Mouse (Mus musculus) ovary, postnatal 14 days (tissue): ENCODE measurements around the gene Map7.

ENCODE experiments used
- DNase-seq: peaks from one replicate; pipeline ENCODE4 v3.0.0; 2022; ENCODE audit warnings: low spot score

The Map7 gene

DNA sequence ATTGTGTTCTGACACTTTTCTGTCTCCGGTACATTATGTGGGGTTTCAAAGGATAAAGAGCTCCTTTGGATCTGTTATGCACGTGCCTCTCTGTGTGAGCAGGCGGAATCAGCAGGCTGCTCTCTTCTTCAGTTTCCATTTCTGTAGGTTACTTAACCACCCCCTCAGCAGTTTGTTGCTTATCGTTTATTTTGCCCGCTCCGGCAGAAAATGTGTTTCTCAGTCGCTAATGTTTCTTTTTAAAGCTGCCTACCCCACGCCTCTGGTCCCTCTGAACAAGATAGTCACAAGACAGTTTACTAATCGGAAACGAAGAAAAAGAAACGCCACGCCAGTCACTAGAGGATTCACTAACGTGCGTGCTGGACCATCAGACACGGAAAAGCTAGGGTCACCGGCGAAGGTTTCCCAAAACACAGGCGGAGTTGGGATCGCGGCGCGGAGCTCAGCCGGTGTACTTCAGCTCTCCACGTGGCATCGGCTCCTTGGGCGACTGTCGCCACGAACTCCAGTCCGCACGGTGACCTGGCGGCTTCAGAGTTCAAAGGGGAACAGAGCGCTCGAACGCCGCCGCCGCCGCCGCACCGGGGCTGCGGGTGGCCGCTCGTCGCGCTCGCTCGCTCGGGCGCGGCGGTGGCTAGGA is at the start of gene Map7:
Gene Map7, plus strand, starts transcription at position 342 of the 643 bp plus-strand sequence.
- no peak for DNase-seq

DNA sequence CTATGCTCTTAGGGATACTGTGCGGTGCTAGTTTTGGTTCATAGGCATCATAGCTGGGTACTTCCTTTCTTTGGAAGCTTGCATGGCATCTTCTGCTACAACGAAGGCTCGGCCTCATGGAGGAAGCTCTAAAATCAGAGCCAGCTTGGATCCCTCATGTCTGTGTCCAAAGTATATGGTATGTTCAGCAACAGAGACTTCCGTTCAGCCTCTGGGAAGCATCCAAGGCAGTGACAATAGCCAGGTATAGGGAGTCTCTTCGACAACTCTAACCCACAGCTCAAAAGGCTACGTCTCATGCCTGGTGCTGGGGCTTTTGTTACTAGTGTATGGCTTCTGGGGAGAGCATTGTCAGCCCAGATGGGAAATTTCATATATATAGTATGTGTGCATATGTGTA is 46.8 kb upstream of the Map7 start:
- DNase-seq, result no peak

DNA sequence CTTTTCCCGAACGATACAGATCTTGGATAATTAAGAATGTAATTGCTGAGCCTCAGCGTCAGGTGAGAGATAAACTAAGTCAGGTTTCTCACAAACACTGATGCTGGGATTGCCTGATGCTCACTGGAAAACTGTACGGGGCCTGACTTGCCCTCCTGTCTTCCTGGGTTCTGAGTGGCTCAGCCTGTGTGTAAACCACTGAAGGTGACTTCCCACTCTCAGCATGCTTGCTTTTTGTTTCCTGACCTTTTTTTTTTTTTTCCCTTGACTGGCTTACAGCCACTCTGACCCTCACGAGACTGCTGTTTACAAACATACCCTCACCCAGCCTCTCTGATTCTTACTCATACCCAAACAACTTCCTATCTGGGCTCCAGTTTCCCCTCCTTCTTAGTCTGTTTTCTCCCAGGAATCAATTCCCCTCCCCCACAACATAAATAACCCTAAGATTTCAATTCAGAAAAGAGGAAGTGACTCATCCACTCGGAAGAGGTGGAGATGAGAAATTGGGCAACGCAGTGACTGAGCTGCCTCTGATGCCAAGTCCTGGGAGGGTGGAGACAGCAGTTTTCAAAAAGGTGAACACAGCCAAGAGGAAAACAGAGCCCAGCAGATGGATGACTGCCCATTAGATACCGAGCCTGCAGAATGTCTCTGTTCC is 43.9 kb upstream of the Map7 start:
- DNase-seq, result peak; percentile 53

DNA sequence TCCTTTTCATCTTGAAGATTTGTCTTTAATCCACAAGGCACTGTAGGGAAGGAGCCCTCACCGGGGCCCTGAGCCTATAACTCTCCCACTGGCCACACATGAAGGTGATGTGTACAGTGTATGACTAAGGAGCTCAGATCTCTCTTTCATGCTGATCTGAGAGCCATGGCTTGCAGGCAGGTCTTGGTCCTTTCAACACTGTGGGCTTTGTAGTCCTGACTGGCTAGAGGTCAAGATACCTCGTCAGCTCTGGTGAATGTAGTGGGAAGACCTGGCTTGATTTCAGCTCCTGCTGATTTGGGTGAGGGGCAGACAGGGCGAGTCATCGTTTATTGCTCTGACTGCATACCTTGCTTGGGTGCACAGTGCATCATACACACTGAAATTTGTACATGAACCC is 42.7 kb upstream of the Map7 start:
- no peak for DNase-seq

DNA sequence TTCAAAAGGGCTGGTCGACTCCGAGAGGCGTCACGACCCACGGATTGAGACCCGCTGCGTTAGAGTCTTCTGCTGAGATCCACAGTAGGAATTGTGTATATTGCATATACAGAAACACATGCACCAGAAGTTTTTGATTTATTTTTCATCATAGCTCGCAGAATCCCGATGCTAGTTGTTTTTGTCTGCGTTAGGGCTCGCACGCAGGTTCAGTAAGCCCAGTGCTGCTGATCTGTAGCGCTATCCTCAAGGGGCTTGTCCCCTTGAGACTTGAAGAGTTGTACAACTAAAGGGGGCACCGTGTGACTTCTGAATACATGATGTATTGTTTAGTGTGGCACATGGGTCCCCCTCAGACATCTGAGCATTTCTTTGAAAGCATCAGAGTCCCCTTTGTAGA is 41.2 kb upstream of the Map7 start:
- DNase-seq, result no peak

DNA sequence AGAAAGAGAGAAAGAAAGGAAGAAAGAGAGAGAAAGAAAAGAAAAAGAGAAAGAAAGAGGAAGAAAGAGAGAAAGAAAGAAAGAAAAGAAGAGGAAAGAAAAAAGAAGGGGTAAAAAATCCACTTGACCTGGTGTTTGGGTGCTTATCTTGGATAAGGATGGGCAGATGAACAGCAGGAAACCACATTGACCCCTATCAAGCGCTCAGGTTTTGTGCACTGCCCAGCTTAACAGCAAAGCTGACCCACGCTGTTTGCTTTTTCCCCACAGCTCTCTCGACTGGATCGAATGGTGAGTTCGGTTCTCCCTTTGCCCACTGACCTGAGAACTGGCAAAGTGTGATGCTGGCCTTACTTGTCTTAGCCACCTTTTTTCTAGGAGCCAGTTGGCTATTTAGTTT is 36.8 kb upstream of the Map7 start:
- DNase-seq, result no peak

DNA sequence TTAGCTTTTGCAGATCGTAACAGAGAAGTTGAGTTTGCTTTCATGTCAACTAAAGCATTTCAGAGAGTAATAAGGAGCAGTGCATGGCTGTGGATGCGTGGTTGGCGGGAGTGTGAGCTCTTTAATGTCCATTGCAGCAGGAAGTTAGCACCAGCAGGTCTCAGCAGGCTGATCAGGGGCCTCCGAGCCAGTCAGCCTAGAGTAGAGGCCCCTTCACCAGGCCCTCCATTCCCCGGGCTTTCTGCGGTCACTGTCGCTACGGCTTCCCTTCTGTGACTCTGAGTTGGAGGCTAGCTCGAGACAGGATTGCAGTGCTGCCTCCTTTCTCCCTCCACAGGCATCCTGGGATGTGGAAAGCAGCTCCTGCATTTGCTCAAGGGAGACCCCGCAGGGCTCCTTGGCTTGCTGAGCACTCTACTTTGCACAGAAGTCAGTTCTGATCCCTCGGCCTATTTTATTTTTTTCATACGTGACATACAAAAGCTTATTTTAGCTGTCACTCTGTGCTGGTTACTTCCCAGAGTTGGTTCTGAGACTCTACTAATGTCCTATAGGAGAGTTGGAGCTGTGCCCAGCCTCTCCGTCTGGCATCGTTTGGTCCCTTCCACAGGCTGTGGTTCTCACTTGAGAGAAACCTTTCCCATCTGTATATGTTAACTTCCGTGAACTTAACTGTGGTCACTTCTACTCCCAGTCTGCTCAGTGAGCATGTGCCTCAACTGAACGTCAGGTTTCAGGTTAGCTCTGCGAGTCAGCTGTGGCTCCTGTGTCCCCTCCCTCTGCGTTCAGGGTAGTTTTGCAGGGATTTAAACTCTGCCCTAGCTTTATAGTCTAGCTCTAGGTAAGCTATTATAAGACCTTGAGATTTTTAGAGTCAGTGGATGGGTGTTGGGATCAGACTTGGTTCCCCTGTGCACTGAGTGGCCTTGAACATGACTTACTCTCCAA is 36.0 kb upstream of the Map7 start:
- no peak for DNase-seq

DNA sequence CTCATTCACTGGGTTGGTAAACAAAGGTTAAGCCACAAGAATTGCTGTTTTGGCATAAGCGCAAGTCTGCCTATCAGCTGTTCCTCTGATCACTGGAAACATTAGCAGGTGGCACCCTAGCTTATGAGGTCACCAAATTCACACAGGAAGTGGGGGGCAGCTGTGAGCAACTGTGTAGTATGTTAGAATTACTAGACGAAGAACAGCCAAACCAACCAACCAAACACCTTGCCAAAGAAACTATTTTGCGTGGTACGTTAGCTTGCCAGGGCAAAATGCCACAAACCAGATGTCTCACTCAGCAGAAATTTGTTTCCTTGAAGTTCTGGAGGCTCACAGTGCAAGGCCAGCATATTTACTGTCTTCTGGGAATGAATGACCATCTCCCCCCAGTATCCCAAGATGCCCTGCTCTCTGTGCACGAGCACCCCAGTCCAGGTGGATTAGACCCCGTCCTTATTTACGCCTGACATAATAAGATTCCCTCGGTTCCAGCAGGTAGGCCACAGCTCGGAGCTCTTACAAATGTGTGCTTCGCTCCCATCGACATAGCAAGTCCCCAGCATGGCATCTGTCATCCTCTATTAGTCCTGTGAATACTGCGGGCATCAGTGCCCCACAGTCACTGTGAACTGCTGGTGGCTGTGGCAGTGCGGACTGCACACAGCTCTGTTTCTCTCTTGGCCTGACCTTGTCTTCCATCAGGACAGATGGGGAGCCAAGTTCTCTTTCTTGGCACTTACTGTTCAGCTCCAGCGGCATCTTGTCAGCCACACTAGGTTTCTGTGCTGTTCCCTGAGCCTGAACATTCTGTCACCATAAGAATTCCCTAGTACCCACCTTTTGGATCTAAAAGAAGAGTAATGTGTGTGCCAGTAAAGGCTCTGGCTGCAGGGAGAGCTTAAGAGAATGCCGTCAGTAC is 28.5 kb upstream of the Map7 start:
- no peak for DNase-seq

DNA sequence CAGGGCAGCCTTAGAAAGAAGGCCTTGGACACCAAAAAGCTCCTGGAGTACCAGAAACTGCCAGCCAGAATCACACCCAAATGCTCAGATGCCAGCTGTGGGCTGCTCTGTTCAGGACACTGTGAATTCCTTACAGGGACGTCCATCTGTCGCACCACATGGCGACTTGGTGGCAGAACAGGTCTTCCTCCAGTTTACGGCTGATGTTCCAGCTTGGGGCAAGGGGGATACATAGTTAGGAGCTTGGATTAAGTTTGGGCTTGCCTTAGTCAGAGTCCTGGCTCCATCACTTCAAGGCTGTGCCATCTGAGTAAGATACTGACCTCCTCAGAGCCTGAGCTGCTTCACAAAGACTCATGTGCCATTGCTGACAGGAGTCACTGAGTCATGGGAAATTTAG is 26.3 kb upstream of the Map7 start:
- no peak for DNase-seq

DNA sequence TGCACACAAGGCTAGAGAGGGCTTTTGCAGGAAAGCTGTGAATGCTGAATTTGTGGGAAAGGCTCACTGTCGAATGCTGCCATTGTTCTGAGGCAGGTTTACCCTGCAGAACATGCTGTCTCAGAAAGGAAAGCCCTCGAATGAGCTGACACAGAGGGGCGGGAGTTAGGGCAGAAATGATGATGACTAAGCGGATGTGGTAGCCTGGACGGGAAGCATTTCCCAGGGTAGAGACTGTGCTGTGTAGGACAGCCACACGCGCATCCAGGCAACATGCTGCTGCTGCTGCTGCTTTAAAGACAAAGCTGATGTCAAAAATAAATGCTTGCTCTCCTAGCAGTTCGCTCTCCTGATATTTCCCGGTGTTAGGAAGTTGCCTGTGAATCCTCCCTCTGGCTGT is 24.9 kb upstream of the Map7 start:
- no peak for DNase-seq

DNA sequence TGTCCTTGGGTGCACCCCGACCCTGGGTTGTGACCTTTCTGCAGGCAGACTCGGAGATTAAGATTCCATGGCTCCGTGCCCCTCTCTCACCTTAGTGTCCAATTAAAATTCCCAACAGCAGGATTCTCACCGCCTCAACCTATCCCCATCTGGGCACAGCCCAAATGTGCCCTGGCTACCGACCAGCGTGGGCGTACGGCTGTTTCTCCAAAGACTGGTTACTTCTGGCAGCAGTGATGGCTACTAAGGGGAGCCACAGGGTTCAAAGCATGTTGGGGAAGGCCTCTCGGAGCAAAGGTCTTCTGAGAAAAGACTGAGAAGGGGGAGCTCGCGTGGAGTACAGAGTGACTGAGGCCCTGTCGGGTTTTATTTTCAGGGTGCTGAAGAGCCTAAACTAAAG is 23.7 kb upstream of the Map7 start:
- no peak for DNase-seq

DNA sequence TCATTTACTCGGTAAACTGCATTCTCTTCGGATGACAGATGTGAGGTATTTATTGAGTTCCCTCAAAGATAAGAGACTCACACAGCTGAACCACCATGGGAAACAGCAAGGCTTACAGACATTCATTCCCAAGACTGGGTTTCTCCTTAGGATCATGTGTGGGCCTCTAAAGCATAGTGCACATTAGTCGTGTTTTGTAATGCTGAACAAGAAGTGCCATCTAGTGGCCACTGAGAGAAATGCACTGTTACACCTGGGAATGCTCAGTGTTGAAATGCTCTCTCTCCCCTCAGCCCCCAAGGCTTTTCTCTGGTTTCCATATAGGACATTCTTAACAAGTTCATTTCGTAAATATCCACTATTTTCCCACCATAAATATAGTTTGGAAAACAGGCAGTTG is 23.0 kb upstream of the Map7 start:
- peak; percentile 51 for DNase-seq

DNA sequence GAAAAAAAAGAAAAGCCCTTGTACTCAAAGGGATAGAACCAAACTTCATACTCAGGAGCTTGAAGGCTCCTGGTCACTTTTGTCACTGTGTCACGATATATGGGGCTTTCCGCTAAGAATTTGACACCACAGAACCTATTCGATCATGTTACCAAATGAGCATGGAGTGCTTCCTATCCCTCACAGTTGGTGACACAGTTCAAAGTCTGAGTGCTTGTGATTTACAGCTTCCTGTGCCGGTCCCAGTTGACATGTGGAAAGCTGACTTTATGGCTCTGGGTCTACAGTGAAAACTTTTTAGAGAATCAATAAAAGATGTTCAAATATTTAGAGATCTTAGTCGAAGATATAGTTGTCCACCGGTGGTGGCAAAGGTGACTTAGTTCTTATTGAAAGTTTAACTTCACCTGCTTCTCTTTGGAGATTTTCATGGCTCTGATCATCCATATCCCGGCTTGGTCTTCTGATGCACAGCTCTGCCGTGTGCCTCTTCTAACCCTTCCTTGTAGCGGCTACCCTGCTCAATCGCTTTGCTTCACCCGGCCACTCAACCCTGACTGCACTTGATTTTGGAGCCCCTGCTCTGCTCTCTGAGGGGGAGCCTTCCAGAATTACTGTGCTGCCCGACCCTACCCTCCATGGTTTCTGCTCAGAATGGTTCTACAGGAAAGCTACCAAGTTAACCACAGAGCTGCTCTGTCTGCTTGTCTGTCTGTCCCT is 15.2 kb upstream of the Map7 start:
- DNase-seq, result no peak

DNA sequence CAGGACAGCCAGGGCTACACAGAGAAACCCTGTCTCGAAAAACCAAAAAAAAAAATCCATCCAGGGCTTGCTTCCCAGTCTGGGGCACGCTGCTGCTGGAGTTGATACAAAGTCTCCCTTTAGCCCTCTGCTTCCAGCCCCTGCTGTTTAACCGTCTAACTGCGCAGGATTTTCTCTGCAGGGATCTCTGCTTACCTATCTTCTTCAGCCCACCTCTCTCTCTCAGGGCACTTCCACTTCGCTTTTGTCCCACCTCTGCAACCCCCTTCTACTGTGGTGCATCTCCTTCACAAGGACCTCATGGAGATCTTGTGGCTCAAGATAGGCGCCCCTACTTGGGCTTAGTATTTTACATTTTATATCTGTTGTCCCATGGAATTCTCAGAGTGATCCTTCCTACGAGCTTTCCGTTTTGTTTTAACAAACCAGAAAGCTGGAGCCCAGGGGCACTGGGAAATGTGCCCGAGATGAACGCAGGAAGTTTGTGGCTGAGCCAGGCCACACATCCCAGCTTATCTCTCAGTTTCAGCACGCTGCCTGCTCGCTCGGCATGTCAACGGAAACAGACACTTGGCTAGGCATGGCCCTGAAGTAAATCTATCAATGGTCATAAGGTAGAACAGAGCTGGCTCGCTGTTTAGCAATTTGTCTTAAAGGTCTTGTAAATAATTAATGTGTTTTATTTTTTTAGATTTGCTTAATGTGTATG is 12.8 kb upstream of the Map7 start:
- DNase-seq, result no peak

DNA sequence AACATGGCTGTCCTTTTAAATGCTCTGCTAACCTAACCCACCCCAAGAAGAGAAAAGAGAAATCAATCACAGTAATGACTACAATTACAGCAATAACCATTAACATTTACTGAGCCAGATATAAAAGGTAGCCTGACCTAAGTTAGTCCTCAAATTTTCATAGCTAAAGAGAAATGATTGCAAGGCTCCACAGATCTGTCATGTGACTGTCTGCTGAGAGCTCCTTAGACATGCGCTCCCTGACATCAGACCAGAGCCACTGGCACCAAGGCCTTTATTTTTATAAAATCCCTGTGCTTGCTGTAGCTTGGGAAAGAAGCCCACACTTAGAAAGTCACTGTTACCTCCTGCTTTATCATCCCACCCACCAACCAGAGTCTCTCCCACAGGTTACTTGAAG is 11.8 kb upstream of the Map7 start:
- DNase-seq, result no peak

DNA sequence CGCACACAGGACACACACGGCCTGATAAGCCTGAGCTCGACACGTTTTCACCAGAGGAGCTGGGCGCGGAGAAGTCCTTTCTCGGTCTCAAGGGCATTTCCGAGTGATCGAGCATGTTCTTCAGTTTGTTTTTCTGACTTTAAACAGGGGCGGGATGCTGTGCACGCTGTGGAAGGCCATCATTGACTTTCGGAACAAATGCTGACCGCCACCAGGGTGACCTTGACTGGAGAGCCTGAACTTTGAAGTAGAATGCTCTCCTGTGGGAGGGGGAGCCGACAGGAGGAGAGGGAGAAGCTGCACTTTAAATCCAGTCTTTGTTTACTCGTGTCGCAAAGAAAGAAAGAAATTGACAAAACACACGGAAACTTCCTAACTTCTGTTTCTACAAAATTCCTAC is 6.9 kb upstream of the Map7 start:
- DNase-seq, result no peak

DNA sequence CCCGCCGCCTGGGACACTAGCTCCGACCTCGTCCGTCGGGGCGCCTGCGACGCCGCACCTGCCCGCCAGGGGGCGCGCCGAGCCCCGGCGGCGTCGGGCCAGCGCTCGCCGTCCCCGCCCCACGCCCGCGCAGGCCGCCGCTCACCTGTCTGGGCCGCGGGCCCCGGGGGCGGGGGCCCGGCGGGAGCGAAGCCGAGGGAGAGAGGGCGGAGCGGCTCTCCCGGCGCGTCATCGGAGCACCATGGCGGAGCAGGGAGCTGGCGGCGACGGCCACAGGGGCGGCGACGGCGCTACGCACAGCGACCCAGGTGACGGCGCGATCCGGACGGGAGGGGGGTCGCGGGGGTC is 476 bp downstream of the Map7 start:
- DNase-seq, result peak; percentile 44

DNA sequence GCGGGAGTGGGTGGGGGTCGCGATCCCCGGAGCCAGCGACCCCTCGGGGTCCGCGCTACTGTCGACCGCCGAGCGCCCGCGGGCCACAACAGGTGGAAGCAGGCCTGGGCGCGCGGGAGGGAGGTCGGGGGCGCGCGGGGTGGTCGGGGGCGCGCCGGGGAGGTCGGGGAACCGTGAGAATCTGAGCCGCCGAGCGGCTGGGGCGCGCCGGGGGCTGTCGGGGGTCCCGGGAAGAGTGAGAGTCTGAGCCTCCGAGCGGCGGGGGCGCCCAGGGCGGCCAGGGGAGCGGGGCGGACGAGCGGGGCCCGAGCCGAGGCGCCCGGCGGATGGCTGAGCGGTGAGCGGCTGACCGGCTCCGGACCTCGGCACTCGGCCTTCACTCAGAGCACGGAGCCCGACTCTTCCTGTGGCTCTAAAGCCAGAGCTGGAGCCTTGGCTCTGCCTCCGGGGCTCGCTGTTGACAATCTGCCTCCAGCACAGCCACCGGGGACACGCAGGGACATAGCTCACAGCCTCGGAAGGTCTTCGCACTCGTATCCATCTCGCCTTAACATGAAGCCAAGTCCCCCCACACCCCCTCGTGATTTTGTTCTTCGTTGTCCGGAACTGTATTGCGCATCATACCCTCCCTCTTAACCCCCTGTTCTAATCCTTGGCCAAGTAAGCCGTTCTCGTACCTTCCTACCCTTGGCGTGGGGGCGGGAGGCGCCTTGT is 1.0 kb downstream of the Map7 start:
- peak; percentile 32 for DNase-seq

DNA sequence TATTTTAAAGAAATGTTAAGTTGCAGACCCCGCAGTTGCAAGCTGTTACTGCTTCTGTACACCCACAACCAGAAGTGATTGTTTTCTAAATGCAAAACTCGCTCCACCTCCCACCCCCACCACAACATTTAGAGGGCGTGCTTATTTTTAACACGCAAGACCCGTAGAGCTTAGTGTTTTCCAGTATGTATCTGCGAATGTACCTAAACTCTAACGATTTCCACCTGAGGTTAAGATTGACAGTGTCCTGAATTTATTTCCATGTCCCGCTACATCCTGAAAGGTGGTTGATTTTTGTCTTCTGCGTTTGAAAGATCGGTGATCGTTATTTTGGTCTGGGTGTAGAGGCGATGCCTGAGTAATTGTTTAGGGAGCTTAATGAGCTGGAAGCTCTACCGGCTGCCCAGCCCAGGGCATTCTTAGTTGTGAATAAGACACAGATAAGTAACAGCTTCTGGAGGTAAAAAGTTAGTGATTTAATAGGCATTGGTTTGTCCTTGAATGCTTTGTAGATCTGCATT is 1.6 kb downstream of the Map7 start:
- DNase-seq, result no peak

DNA sequence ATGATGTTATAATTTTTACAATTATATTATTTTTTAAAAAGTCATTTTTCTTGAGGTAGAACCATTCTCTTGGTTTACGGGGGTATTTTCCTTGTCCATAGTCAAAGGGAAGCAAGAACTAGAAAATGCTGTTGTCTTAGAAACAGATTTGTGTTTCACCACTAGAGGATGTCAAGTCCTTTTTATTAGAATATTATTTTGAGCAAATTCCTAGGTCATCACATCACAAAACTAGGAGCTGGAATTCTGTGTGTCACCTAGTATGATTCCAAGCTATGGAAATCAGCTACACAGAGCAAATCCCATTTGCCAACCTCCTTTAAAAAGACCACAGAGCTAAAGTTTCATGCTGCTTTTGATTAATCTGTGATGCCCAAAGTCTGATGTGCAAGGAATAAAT is 3.9 kb downstream of the Map7 start:
- no peak for DNase-seq
